Mouse (Mus musculus): ENCODE results near the gene Arrdc5.

DNA sequence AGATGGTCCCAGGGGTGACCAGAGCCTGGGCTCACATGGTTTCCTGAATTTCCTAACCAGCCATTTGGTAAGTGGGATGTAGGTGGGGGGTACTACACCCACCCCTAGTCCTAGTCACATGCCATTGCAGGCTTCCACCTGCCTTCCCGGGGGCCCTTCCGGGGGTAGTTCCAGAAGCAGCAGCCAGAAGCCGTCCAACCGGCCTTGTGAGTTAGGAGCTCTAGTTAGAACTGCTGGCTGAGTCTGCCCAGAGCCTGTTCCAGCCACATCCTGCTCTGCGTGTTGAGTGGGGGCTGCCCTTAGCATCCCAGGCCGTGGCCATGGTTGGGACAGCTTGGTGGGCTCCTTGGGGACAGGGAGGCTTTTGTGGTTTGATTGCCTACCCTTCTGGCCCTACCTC is 8.0 kb upstream of the Arrdc5 start:
- TF ChIP-seq POLR2A (IDR thresholded peaks at IDR 0.05; ENCODE audit: borderline replicate concordance, control insufficient read depth, low read depth, low read length) = no peak
- TF ChIP-seq CTCF (IDR thresholded peaks at IDR 0.05; ENCODE audit: control insufficient read depth, insufficient read depth, low read length) = no peak

Measured in bone marrow, adult 2 months (tissue).